Mouse (Mus musculus) midbrain, postnatal 0 days (tissue): ENCODE data around the gene Tsks. TPM values are rescaled to one million over a fixed set of nuclear protein-coding genes. Genes with fewer than 3 reads are reported as not detected.
A peak's percentile ranks its signal among the peaks of the same experiment; 100 is the strongest.

Experiments used
- ATAC-seq: fragments of 200-750 bp; cut with Nextera tagmentation; 2 replicates; pipeline ENCODE4 v1.8.0; 2017; ENCODE audit warnings: moderate number of reproducible peaks, mild to moderate bottlenecking, moderate TSS enrichment, moderate library complexity; ENCODE audit not compliant: low FRiP score
- DNase-seq: peaks from one replicate; pipeline ENCODE4 v3.0.0-alpha.2; 2015; ENCODE audit warnings: low spot score
- H3K27ac ChIP-seq: fragments of 300-500 bp; sonication (generic); 2 replicates; pipeline ENCODE4 v1.5.1; 2014; ENCODE audit warnings: low read depth, mild to moderate bottlenecking, low read length, mixed read lengths
- H3K27me3 ChIP-seq: fragments of 300-500 bp; sonication (generic); 2 replicates; pipeline ENCODE4 v1.6.1; 2014; ENCODE audit warnings: low read length, control low read depth, mixed read lengths; ENCODE audit not compliant: insufficient read depth
- H3K36me3 ChIP-seq: fragments of 300-500 bp; sonication (generic); 2 replicates; pipeline ENCODE4 v1.6.1; 2014; ENCODE audit warnings: low read length, control low read depth, mixed read lengths; ENCODE audit not compliant: insufficient read depth
- H3K4me1 ChIP-seq: fragments of 300-500 bp; sonication (generic); 2 replicates; pipeline ENCODE4 v1.6.1; 2014; ENCODE audit warnings: mild to moderate bottlenecking, control low read depth, antibody characterized with exemption, low read length, mixed read lengths; ENCODE audit not compliant: insufficient read depth
- H3K4me2 ChIP-seq: fragments of 300-500 bp; sonication (generic); 2 replicates; pipeline ENCODE4 v1.6.1; 2014; ENCODE audit warnings: low read depth, mild to moderate bottlenecking, low read length, mixed read lengths; ENCODE audit not compliant: poor library complexity, severe bottlenecking
- H3K4me3 ChIP-seq: fragments of 300-500 bp; sonication (generic); 2 replicates; pipeline ENCODE4 v1.5.1; 2014; ENCODE audit warnings: low read depth, mild to moderate bottlenecking, low read length, moderate library complexity
- H3K9ac ChIP-seq: fragments of 300-500 bp; sonication (generic); replicated peaks from 2 replicates; pipeline ENCODE4 v1.6.1; 2014; ENCODE audit warnings: mild to moderate bottlenecking, low read length, moderate library complexity, mixed read lengths; ENCODE audit not compliant: poor library complexity, severe bottlenecking
- H3K9me3 ChIP-seq: fragments of 300-500 bp; sonication (generic); 2 replicates; pipeline ENCODE4 v1.6.1; 2016; ENCODE audit warnings: low read length, control low read depth
- CTCF ChIP-seq: IDR thresholded peaks from 2 replicates; pipeline ENCODE4 v1.5.1; 2016; ENCODE audit warnings: antibody characterized with exemption, mild to moderate bottlenecking
- WGBS: fragments of 180-500 bp; shearing (Covaris S2); extraction: QIAGEN DNeasy Blood & Tissue Kit; methylation state at CpG from one replicate; pipeline ENCODE4 v1.1.7; 2014; 5-methylcytosine and 5-hydroxymethylcytosine counted together
- polyA plus RNA-seq: library from polyadenylated mRNA; unstranded; fragments of >200 nt; fragmentation: Nextera tagmentation; extraction: Ambion mirVana; gene quantifications from 2 replicates; pipeline ENCODE4 v1.2.1, GENCODE M21; 2015
- total RNA-seq: library from RNA; depleted of rRNA; stranded (reverse); fragments of >200 nt; gene quantifications from 2 replicates; pipeline ENCODE4 v1.2.3, GENCODE M21; 2014

The Tsks gene
- total and polyA plus RNA-seq, 2 experiments from 2014 or later = 0.12 TPM; not detected in 1

DNA sequence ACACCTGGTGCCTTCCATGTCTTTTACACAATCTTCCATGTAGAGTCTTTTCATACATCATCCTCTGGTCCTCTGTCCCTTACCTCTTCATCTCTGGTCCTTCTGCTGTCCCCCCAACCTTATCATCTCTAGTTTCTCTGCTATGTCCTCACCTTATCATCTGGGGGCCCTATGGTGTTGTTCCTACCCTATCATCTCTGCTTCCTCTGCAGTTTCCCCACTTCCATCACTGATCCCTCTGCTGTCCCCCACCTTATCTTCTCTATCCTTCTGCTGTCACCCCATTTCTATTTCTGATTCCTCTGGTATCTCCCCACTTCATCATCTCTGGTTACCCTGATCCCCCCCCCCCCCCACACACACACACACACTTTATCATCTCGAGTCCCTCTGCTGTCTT, 14.4 kb upstream of the Tsks start:
- Histone ChIP-seq H3K36me3 (peaks cover 2% of the 10 kb centered on the region; the same call in 1 of the 2 replicates), H3K4me3 (peak overlapping the region; percentile 94), H3K4me2 (peak overlapping the region; percentile 74), H3K4me1 (peaks cover 13% of the 10 kb centered on the region), H3K9ac (peak overlapping the region; percentile 93), H3K27ac (peak overlapping the region; percentile 89), H3K9me3 (no peaks in the 10 kb centered on the region), H3K27me3 (no peaks in the 10 kb centered on the region)
- ATAC-seq = no peak
- no peak for DNase-seq
- no peak for TF ChIP-seq CTCF
- whole genome bisulfite sequencing = 0% methylated on average over 1 of the region's 1 CpGs

- Histone ChIP-seq H3K4me1 (peaks cover 13% of the 10 kb centered on the region), H3K9me3 (no peaks in the 10 kb centered on the region), H3K4me2 (peak within 1 kb of the TSS; percentile 74), H3K36me3 (0 out of 2 replicates have a peak, but pooled peaks cover 2% of the 10 kb centered on the region), H3K27ac (peak within 1 kb of the TSS; percentile 93), H3K27me3 (no peaks in the 10 kb centered on the region), H3K9ac (peak within 1 kb of the TSS; percentile 93), H3K4me3 (peak within 1 kb of the TSS; percentile 94)
- under 1% methylated on average over 80 of the region's 84 CpGs for WGBS
- DNase-seq (peak; percentile 100), ATAC-seq (peak; percentile 99)
- TF ChIP-seq CTCF = peak; percentile 15
These were observed 13.5 kb upstream of the Tsks start, which contains the start of gene Ap2a1 for GRCm38 (mm10) chr7:44929204-44930151. Ap2a1 (minus strand) TSS chr7:44929496.

- DNase-seq (no peak), ATAC-seq (no peak)
- no peak for TF ChIP-seq CTCF
- H3K9ac ChIP-seq = no peak overlapping the region
- H3K4me3 ChIP-seq = no peak overlapping the region
- 0 out of 2 replicates have a peak, but pooled peaks cover 6% of the 10 kb centered on the region for H3K9me3 ChIP-seq
- WGBS = 91% methylated on average over 4 of the region's 4 CpGs
- H3K4me1 ChIP-seq = no peaks in the 10 kb centered on the region
- H3K4me2 ChIP-seq = no peak overlapping the region
- H3K27me3 ChIP-seq = no peaks in the 10 kb centered on the region
- H3K36me3 ChIP-seq = no peaks in the 10 kb centered on the region
- no peak overlapping the region for H3K27ac ChIP-seq
These were observed 4.3 kb upstream of the Tsks start for GRCm38 (mm10) chr7:44938680-44939079.

- Histone ChIP-seq H3K4me3 (no peak overlapping the region), H3K27me3 (peaks cover 15% of the 10 kb centered on the region), H3K36me3 (no peaks in the 10 kb centered on the region), H3K27ac (no peak overlapping the region), H3K9me3 (no peaks in the 10 kb centered on the region), H3K4me2 (no peak overlapping the region), H3K4me1 (no peaks in the 10 kb centered on the region), H3K9ac (no peak overlapping the region)
- DNase-seq (no peak), ATAC-seq (no peak)
- 71% methylated on average over 6 of the region's 6 CpGs for WGBS
- no peak for TF ChIP-seq CTCF
These were observed 6.9 kb downstream of the Tsks start for GRCm38 (mm10) chr7:44949922-44950321.

GRCm38 (mm10) chr7:44951960-44952359, 9.0 kb downstream of the Tsks start:
- Histone ChIP-seq H3K4me2 (peak overlapping the region; percentile 69), H3K27me3 (peaks cover 15% of the 10 kb centered on the region), H3K36me3 (no peaks in the 10 kb centered on the region), H3K4me1 (no peaks in the 10 kb centered on the region), H3K4me3 (peak overlapping the region; percentile 42), H3K27ac (no peak overlapping the region), H3K9me3 (no peaks in the 10 kb centered on the region), H3K9ac (no peak overlapping the region)
- no peak for DNase-seq
- ATAC-seq = peak; percentile 35; the same call in 1 of the 2 replicates
- no peak for TF ChIP-seq CTCF
- 0% methylated on average over 10 of the region's 10 CpGs for WGBS
